Mouse (Mus musculus): Measurements from ENCODE around the gene Stk40. TPM values are rescaled to one million over a fixed set of nuclear protein-coding genes. Genes with fewer than 3 reads are reported as not detected.

Stk40 gene
- polyA plus RNA-seq, 1 experiment from 2014 or later = 22.4 TPM

DNA sequence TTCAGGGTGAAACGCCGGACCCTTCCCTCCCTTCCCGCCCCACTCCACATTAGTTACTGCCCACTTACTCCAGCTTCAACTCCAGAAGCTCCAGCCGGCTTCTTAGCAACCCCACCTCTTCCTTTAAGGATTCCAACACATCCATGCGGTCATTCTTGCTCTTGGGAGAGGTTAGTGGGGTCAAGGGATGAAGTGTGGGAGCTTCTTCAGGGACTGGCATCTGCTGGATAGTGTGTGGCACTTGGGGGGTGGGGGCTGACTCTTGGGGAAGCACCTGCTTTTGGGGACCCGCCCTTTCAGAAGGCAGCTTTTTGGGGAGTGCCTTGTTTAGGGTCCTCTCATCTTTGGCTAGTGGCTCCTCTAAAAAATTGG, 47.2 kb downstream of the Stk40 start:
- WGBS (ENCODE audit: insufficient replicate concordance) = 71% methylated on average over 6 of the region's 6 CpGs
- Histone ChIP-seq H3K36me3 (no peaks in the 10 kb centered on the region; the same call in 1 of the 2 replicates), H3K27me3 (replicated peaks) (peaks cover 64% of the 10 kb centered on the region), H3K9ac (no peak overlapping the region), H3K27ac (peak overlapping the region; percentile 41; the same call in 1 of the 2 replicates), H3K9me3 (replicated peaks) (no peaks in the 10 kb centered on the region), H3K4me2 (0 out of 2 replicates have a peak overlapping the region, but pooled peaks have one; percentile 17), H3K4me3 (no peak overlapping the region), H3K4me1 (peaks cover 53% of the 10 kb centered on the region)
- no peak for ATAC-seq

GRCm38 (mm10) chr4:126151701-126152440, 48.1 kb downstream of the Stk40 start:
- no peak for ATAC-seq
- Histone ChIP-seq H3K36me3 (peaks cover 5% of the 10 kb centered on the region; the same call in 1 of the 2 replicates), H3K4me1 (peaks cover 59% of the 10 kb centered on the region), H3K9me3 (replicated peaks) (no peaks in the 10 kb centered on the region), H3K27me3 (replicated peaks) (peaks cover 56% of the 10 kb centered on the region), H3K4me3 (no peak overlapping the region), H3K9ac (no peak overlapping the region), H3K27ac (no peak overlapping the region), H3K4me2 (no peak overlapping the region)
- 70% methylated on average over 16 of the region's 16 CpGs for WGBS (ENCODE audit: insufficient replicate concordance)

GRCm38 (mm10) chr4:126152864-126153263, 49.1 kb downstream of the Stk40 start:
- peaks cover 46% of the 10 kb centered on the region for H3K27me3 ChIP-seq (replicated peaks)
- H3K9ac ChIP-seq = no peak overlapping the region
- peaks cover 58% of the 10 kb centered on the region for H3K4me1 ChIP-seq
- H3K9me3 ChIP-seq (replicated peaks) = no peaks in the 10 kb centered on the region
- H3K4me2 ChIP-seq = no peak overlapping the region
- 29% methylated on average over 14 of the region's 14 CpGs for WGBS (ENCODE audit: insufficient replicate concordance)
- peaks cover 5% of the 10 kb centered on the region; the same call in 1 of the 2 replicates for H3K36me3 ChIP-seq
- no peak overlapping the region for H3K27ac ChIP-seq
- no peak overlapping the region for H3K4me3 ChIP-seq
- ATAC-seq = no peak

- H3K27me3 ChIP-seq (replicated peaks) = peaks cover 23% of the 10 kb centered on the region
- no peaks in the 10 kb centered on the region for H3K9me3 ChIP-seq (replicated peaks)
- peaks cover 35% of the 10 kb centered on the region for H3K4me1 ChIP-seq
- H3K36me3 ChIP-seq = peaks cover 5% of the 10 kb centered on the region; the same call in 1 of the 2 replicates
- no peak for ATAC-seq
- peak overlapping the region; percentile 71 for H3K27ac ChIP-seq
- WGBS (ENCODE audit: insufficient replicate concordance) = 20% methylated on average over 4 of the region's 4 CpGs
- H3K4me2 ChIP-seq = no peak overlapping the region
- H3K4me3 ChIP-seq = no peak overlapping the region
- no peak overlapping the region; the same call in 1 of the 2 replicates for H3K9ac ChIP-seq
These were observed 51.4 kb downstream of the Stk40 start for GRCm38 (mm10) chr4:126155183-126155582.

- WGBS (ENCODE audit: insufficient replicate concordance) = 69% methylated on average over 2 of the region's 2 CpGs
- H3K9me3 ChIP-seq (replicated peaks) = no peaks in the 10 kb centered on the region
- H3K4me2 ChIP-seq = no peak overlapping the region
- no peak overlapping the region for H3K4me3 ChIP-seq
- H3K9ac ChIP-seq = no peak overlapping the region; the same call in 1 of the 2 replicates
- H3K27ac ChIP-seq = peak overlapping the region; percentile 71
- H3K27me3 ChIP-seq (replicated peaks) = peaks cover 16% of the 10 kb centered on the region
- peak; percentile 58 for ATAC-seq
- peaks cover 5% of the 10 kb centered on the region; the same call in 1 of the 2 replicates for H3K36me3 ChIP-seq
- H3K4me1 ChIP-seq = peaks cover 28% of the 10 kb centered on the region
These were observed 52.1 kb downstream of the Stk40 start for GRCm38 (mm10) chr4:126155869-126156268.

DNA sequence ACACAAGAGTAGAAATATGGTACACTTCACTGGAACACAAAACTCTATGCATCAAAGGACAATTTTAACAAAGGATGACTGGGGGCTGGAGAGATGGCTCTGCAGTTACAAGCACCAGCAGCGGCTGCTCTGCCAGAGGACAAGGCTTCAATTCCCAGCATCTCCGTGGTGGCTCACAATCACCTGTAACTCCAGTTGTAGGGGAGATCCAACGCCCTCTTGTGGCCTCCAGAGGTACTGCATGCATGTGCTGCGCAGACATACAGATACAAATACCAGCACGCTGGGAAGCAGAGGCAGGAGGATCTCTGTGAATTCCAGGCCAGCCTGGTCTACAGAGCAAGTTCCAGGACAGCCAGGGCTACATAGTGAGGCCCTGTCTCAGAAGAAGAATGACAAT, 52.9 kb downstream of the Stk40 start:
- H3K9ac ChIP-seq = no peak overlapping the region
- no peaks in the 10 kb centered on the region for H3K9me3 ChIP-seq (replicated peaks)
- H3K27ac ChIP-seq = peak overlapping the region; percentile 71
- no peak overlapping the region for H3K4me2 ChIP-seq
- H3K4me3 ChIP-seq = no peak overlapping the region
- H3K27me3 ChIP-seq (replicated peaks) = peaks cover 9% of the 10 kb centered on the region
- peaks cover 22% of the 10 kb centered on the region for H3K4me1 ChIP-seq
- peaks cover 5% of the 10 kb centered on the region; the same call in 1 of the 2 replicates for H3K36me3 ChIP-seq
- WGBS (ENCODE audit: insufficient replicate concordance) = 54% methylated on average over 5 of the region's 5 CpGs
- no peak for ATAC-seq

GRCm38 (mm10) chr4:126157562-126157961, 53.8 kb downstream of the Stk40 start:
- 81% methylated on average over 6 of the region's 6 CpGs for WGBS (ENCODE audit: insufficient replicate concordance)
- H3K9me3 ChIP-seq (replicated peaks) = no peaks in the 10 kb centered on the region
- no peak overlapping the region for H3K4me3 ChIP-seq
- peaks cover 30% of the 10 kb centered on the region for H3K4me1 ChIP-seq
- H3K36me3 ChIP-seq = 0 out of 2 replicates have a peak, but pooled peaks cover 5% of the 10 kb centered on the region
- H3K9ac ChIP-seq = no peak overlapping the region
- H3K27me3 ChIP-seq (replicated peaks) = peaks cover 6% of the 10 kb centered on the region
- no peak for ATAC-seq
- no peak overlapping the region for H3K27ac ChIP-seq
- no peak overlapping the region for H3K4me2 ChIP-seq

DNA sequence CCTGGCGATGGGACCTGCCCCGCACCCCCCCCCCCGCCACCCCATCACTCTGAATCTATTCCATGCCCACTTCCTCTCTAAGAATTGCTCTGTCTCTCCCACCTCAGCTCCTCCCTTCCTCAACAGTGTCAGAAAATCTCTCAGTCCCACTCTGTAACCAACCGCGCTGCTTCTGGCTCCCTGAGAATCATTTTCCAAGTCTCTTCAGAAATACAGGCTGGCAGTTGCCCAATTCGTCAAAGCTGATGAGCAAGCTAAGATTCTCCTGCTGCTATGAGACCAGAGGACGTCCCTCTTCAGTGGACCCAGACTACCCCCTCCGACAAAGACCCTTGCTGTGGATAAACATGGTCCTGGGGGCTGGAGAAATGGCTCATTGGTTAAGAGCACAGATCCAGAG, 55.7 kb downstream of the Stk40 start:
- H3K9ac ChIP-seq = no peak overlapping the region
- no peaks in the 10 kb centered on the region for H3K9me3 ChIP-seq (replicated peaks)
- peaks cover 10% of the 10 kb centered on the region; the same call in 1 of the 2 replicates for H3K36me3 ChIP-seq
- no peak for ATAC-seq
- peaks cover 6% of the 10 kb centered on the region; the same call in 1 of the 2 replicates for H3K27me3 ChIP-seq (replicated peaks)
- 73% methylated on average over 8 of the region's 8 CpGs for WGBS (ENCODE audit: insufficient replicate concordance)
- peaks cover 44% of the 10 kb centered on the region for H3K4me1 ChIP-seq
- H3K4me2 ChIP-seq = no peak overlapping the region
- H3K4me3 ChIP-seq = no peak overlapping the region
- H3K27ac ChIP-seq = no peak overlapping the region

- WGBS (ENCODE audit: insufficient replicate concordance) = 77% methylated on average over 8 of the region's 8 CpGs
These were observed 57.2 kb downstream of the Stk40 start for GRCm38 (mm10) chr4:126160981-126161380.

GRCm38 (mm10) chr4:126161456-126161855, 57.7 kb downstream of the Stk40 start:
- Histone ChIP-seq H3K4me2 (no peak overlapping the region), H3K27me3 (replicated peaks) (peaks cover 6% of the 10 kb centered on the region; the same call in 1 of the 2 replicates), H3K4me1 (peaks cover 28% of the 10 kb centered on the region), H3K4me3 (no peak overlapping the region), H3K36me3 (peaks cover 24% of the 10 kb centered on the region), H3K27ac (no peak overlapping the region), H3K9me3 (replicated peaks) (no peaks in the 10 kb centered on the region), H3K9ac (no peak overlapping the region)
- 81% methylated on average over 6 of the region's 6 CpGs for WGBS (ENCODE audit: insufficient replicate concordance)
- ATAC-seq = no peak

More at GRCm38 (mm10) chr4:126160981-126161380, 57.2 kb downstream of the Stk40 start:
- no peak for ATAC-seq
- Histone ChIP-seq H3K4me3 (no peak overlapping the region), H3K4me2 (no peak overlapping the region), H3K36me3 (peaks cover 21% of the 10 kb centered on the region), H3K9ac (no peak overlapping the region), H3K4me1 (peaks cover 33% of the 10 kb centered on the region), H3K27ac (no peak overlapping the region), H3K27me3 (replicated peaks) (peaks cover 6% of the 10 kb centered on the region; the same call in 1 of the 2 replicates), H3K9me3 (replicated peaks) (no peaks in the 10 kb centered on the region)

DNA sequence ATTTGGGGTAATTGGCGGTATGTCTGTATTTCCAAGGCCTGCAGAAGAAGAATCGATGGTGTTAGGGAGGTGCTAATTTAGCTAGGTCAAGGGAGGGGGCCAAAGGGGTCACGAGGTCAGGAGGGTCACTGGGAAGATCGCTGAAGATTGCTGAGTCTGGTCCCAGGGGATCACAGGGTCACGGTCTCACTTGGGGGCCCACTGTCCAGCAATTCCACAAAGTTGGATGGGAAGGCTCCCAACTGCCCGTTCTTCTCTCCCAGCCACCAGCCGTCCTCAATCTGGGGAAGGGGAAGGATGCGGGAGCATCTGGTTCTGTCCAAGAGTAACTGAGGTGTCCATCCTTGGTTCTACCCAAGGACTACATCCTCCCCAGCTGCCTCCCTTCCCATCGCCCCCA, 58.2 kb downstream of the Stk40 start:
- H3K4me1 ChIP-seq = peaks cover 31% of the 10 kb centered on the region
- no peak for ATAC-seq
- H3K9ac ChIP-seq = no peak overlapping the region
- peaks cover 6% of the 10 kb centered on the region; the same call in 1 of the 2 replicates for H3K27me3 ChIP-seq (replicated peaks)
- peak overlapping the region; percentile 66 for H3K4me3 ChIP-seq
- peak overlapping the region; percentile 99 for H3K4me2 ChIP-seq
- H3K27ac ChIP-seq = no peak overlapping the region
- WGBS (ENCODE audit: insufficient replicate concordance) = 71% methylated on average over 9 of the region's 9 CpGs
- H3K36me3 ChIP-seq = peaks cover 27% of the 10 kb centered on the region
- H3K9me3 ChIP-seq (replicated peaks) = no peaks in the 10 kb centered on the region

- Histone ChIP-seq H3K4me3 (peak overlapping the region; percentile 66), H3K27me3 (replicated peaks) (peaks cover 6% of the 10 kb centered on the region; the same call in 1 of the 2 replicates), H3K27ac (peak overlapping the region; percentile 82), H3K36me3 (peaks cover 33% of the 10 kb centered on the region), H3K4me2 (peak overlapping the region; percentile 99), H3K9ac (peak overlapping the region; percentile 76), H3K4me1 (peaks cover 30% of the 10 kb centered on the region), H3K9me3 (replicated peaks) (no peaks in the 10 kb centered on the region)
- peak; percentile 86 for ATAC-seq
- WGBS (ENCODE audit: insufficient replicate concordance) = under 1% methylated on average over 44 of the region's 44 CpGs
These were observed 58.8 kb downstream of the Stk40 start for GRCm38 (mm10) chr4:126162544-126163066.

Data from liver, embryonic 12.5 days (tissue).